Mouse (Mus musculus): ENCODE results near the gene Xkr8. TPM values are rescaled to one million over a fixed set of nuclear protein-coding genes. Genes with fewer than 3 reads are reported as not detected.

Xkr8 gene
- polyA plus RNA-seq, 1 experiment, result 7.6 TPM

GRCm38 (mm10) chr4:132689634-132690033 lies 42.7 kb downstream of the Xkr8 start:
- 86% methylated on average over 2 of the region's 2 CpGs for WGBS
- DNase-seq, result no peak
- no peaks in the 10 kb centered on the region for H3K4me1 ChIP-seq (ENCODE audit: control insufficient read depth, insufficient read depth, low read length)
- H3K4me3 ChIP-seq (replicated peaks; ENCODE audit: insufficient read depth, low read depth, low read length), result no peak overlapping the region
- H3K27me3 ChIP-seq (ENCODE audit: control insufficient read depth, insufficient read depth, low read length), result no peaks in the 10 kb centered on the region
- TF ChIP-seq POLR2A (IDR thresholded peaks at IDR 0.05; ENCODE audit: borderline replicate concordance, insufficient read depth, low read length) (no peak), CTCF (IDR thresholded peaks at IDR 0.05; ENCODE audit: borderline replicate concordance, insufficient read depth, low read depth, low read length) (no peak)
- H3K27ac ChIP-seq (ENCODE audit: insufficient read depth, low read length), result no peak overlapping the region

- TF ChIP-seq POLR2A (IDR thresholded peaks at IDR 0.05; ENCODE audit: borderline replicate concordance, insufficient read depth, low read length) (no peak), CTCF (IDR thresholded peaks at IDR 0.05; ENCODE audit: borderline replicate concordance, insufficient read depth, low read depth, low read length) (peak; percentile 55; the same call in 1 of the 2 replicates)
- H3K27ac ChIP-seq (ENCODE audit: insufficient read depth, low read length), result no peak overlapping the region
- H3K27me3 ChIP-seq (ENCODE audit: control insufficient read depth, insufficient read depth, low read length), result no peaks in the 10 kb centered on the region
- H3K4me3 ChIP-seq (replicated peaks; ENCODE audit: insufficient read depth, low read depth, low read length), result no peak overlapping the region
- no peaks in the 10 kb centered on the region for H3K4me1 ChIP-seq (ENCODE audit: control insufficient read depth, insufficient read depth, low read length)
- DNase-seq, result peak in 1 of 2 experiments; percentile 5
- 84% methylated on average over 7 of the region's 7 CpGs for WGBS
Measured at GRCm38 (mm10) chr4:132676771-132677539, 55.4 kb downstream of the Xkr8 start.

Other genes with a start within 250 kb of the Xkr8 start
- 9.8 and 10.2 TPM in 2 replicates for gene Sesn2, start 222.0 kb downstream of the Xkr8 start, polyA plus RNA-seq (2012; rRNA removed)
- 569 and 629 TPM in 2 replicates for gene Atpif1, start 198.9 kb downstream of the Xkr8 start, polyA plus RNA-seq (2012; rRNA removed)
- gene Dnajc8, start 197.0 kb downstream of the Xkr8 start, polyA plus RNA-seq (2012; rRNA removed), result 97.2 and 116 TPM in 2 replicates
- 0.40 and 0.41 TPM in 2 replicates for gene Ptafr, start 168.5 kb downstream of the Xkr8 start, polyA plus RNA-seq (2012; rRNA removed)
- gene Eya3, start 93.6 kb downstream of the Xkr8 start, polyA plus RNA-seq (2012; rRNA removed), result 25.1 and 27.9 TPM in 2 replicates
- 1.6 and 1.9 TPM in 2 replicates for gene Smpdl3b, start 24.7 kb upstream of the Xkr8 start, polyA plus RNA-seq (2012; rRNA removed)
- 20.0 and 21.3 TPM in 2 replicates for gene Rpa2, start 35.8 kb upstream of the Xkr8 start, polyA plus RNA-seq (2012; rRNA removed)
- gene Themis2, start 63.8 kb upstream of the Xkr8 start, polyA plus RNA-seq (2012; rRNA removed), result 0.41 and 0.44 TPM in 2 replicates
- 67.6 and 69.2 TPM in 2 replicates for gene Ppp1r8, start 110.6 kb upstream of the Xkr8 start, polyA plus RNA-seq (2012; rRNA removed)
- gene Stx12, start 152.0 kb upstream of the Xkr8 start, polyA plus RNA-seq (2012; rRNA removed), result 88.6 and 89.0 TPM in 2 replicates
- 30.0 and 30.5 TPM in 2 replicates for gene Fam76a, start 190.0 kb upstream of the Xkr8 start, polyA plus RNA-seq (2012; rRNA removed)
- 0.32 and 0.38 TPM in 2 replicates for gene Fgr, start 241.5 kb upstream of the Xkr8 start, polyA plus RNA-seq (2012; rRNA removed)